Mouse (Mus musculus) ovary, postnatal 10 days (tissue): ENCODE measurements at regions not wholly inside any gene's neighbourhood (a gene's known extent, or its start where the extent isn't known, plus 50 kb on each side); places are given as distances from the start of the nearest gene placed in this dataset.

Source experiments
- DNase-seq: peaks from one replicate; pipeline ENCODE4 v3.0.0; 2022; ENCODE audit warnings: low spot score

- DNase-seq, result no peak
These were observed 260.9 kb downstream of the Olfm4 start for GRCm38 (mm10) chr14:80244640-80245302.

GRCm38 (mm10) chr14:80247575-80247974 lies 263.7 kb downstream of the Olfm4 start:
- no peak for DNase-seq

- no peak for DNase-seq
These were observed 266.0 kb downstream of the Olfm4 start for GRCm38 (mm10) chr14:80249882-80250281.

- no peak for DNase-seq
These were observed 273.2 kb downstream of the Olfm4 start for GRCm38 (mm10) chr14:80257086-80257485.

- no peak for DNase-seq
These were observed 279.3 kb downstream of the Olfm4 start for GRCm38 (mm10) chr14:80263173-80263572.

GRCm38 (mm10) chr14:80265081-80265480 lies 281.2 kb downstream of the Olfm4 start:
- no peak for DNase-seq

GRCm38 (mm10) chr14:80269179-80269951 lies 285.5 kb downstream of the Olfm4 start:
- no peak for DNase-seq

- DNase-seq, result no peak
These were observed 286.2 kb downstream of the Olfm4 start for GRCm38 (mm10) chr14:80270063-80270462.

GRCm38 (mm10) chr14:80280188-80280587 lies 296.3 kb downstream of the Olfm4 start:
- DNase-seq, result no peak

GRCm38 (mm10) chr14:80283726-80284125 lies 299.8 kb downstream of the Olfm4 start:
- DNase-seq, result no peak

GRCm38 (mm10) chr14:80291360-80291759 lies 307.5 kb downstream of the Olfm4 start:
- DNase-seq, result no peak

GRCm38 (mm10) chr14:80293378-80293777 lies 309.5 kb downstream of the Olfm4 start:
- no peak for DNase-seq

- DNase-seq, result no peak
These were observed 345.8 kb downstream of the Olfm4 start for GRCm38 (mm10) chr14:80329651-80330050.

- DNase-seq, result no peak
These were observed 378.2 kb downstream of the Olfm4 start for GRCm38 (mm10) chr14:80362024-80362622.

GRCm38 (mm10) chr14:80369448-80370153 lies 385.7 kb downstream of the Olfm4 start:
- DNase-seq, result no peak

- DNase-seq, result no peak
These were observed 390.4 kb downstream of the Olfm4 start for GRCm38 (mm10) chr14:80374290-80374689.

- no peak for DNase-seq
These were observed 393.2 kb downstream of the Olfm4 start for GRCm38 (mm10) chr14:80377064-80377463.

- no peak for DNase-seq
These were observed 407.5 kb downstream of the Olfm4 start for GRCm38 (mm10) chr14:80391418-80391817.

GRCm38 (mm10) chr14:80408317-80408716 lies 424.4 kb downstream of the Olfm4 start:
- DNase-seq, result no peak

GRCm38 (mm10) chr14:80418810-80419325 lies 435.0 kb downstream of the Olfm4 start:
- no peak for DNase-seq

GRCm38 (mm10) chr14:80443820-80444219 lies 459.9 kb downstream of the Olfm4 start:
- no peak for DNase-seq

- DNase-seq, result no peak
These were observed 487.6 kb downstream of the Olfm4 start for GRCm38 (mm10) chr14:80471470-80471869.
